Mouse (Mus musculus) testis, adult 2 months (tissue): ENCODE measurements around the gene Alpk1.

Experiments used
- CTCF ChIP-seq: fragments of 200-500 bp; IDR thresholded peaks from 2 replicates; pipeline ENCODE4 v1.5.1; 2012; ENCODE audit warnings: low read depth, mild to moderate bottlenecking, inconsistent platforms, low read length, moderate library complexity; ENCODE audit not compliant: control insufficient read depth, insufficient read depth, insufficient replicate concordance
- POLR2A ChIP-seq: fragments of 200-500 bp; IDR thresholded peaks from 2 replicates; pipeline ENCODE4 v1.6.1; 2012; ENCODE audit warnings: low read depth, mild to moderate bottlenecking, inconsistent platforms, low read length, moderate library complexity; ENCODE audit not compliant: control insufficient read depth

DNA sequence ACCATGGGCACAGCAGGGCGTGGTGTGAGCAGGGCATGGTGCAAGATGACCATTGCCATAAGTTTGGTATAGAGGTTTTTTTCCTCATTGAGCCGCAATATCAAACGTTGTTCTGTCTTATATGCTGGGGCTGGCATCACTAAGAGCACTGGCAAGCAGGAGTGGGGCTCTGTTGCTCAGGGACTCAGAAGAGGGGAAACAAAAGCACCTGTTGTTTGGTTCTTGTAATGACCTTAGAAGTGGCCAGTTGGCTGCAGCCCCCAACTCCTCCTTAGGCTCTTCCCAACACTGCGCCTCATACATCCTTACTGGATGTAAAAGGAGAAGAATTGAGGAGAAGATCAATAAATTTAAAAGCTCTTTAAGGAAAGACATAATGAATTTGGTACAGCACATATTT, 31.7 kb downstream of the Alpk1 start:
- no peak for TF ChIP-seq CTCF
- no peak for TF ChIP-seq POLR2A
